Mouse (Mus musculus) mouse embryonic stem cell (cell line): Measurements from ENCODE around the gene Cmtm5.
"Not testable (repeated sequence)": the region's sequence is repeated elsewhere in the genome, so short reads cannot be mapped to it uniquely, and the experiment has no call there.

Source experiments
- in situ Hi-C, 2 experiments: fragments of 300-500 bp; cut with MboI; formaldehyde crosslinking; loops; 1 replicate in 1 of 2; 3 replicates in 1 of 2; pipeline ENCODE4 v1.14.3; 2019 to 2020; ENCODE audit warnings: low sequenced_read_pairs in 2 of 2, low pct_unique_long_range_greater_than_20kb in 1 of 2, mixed read lengths in 1 of 2; ENCODE audit not compliant: unreplicated experiment in 1 of 2

The Cmtm5 gene

GRCm38 (mm10) chr14:54951587-54951986, 15.5 kb downstream of the Cmtm5 start:
- in situ Hi-C loops, result no loop called here

GRCm38 (mm10) chr14:54953664-54954206, 17.7 kb downstream of the Cmtm5 start:
- in situ Hi-C loops, result no loop called here

GRCm38 (mm10) chr14:54954474-54954873, 18.4 kb downstream of the Cmtm5 start:
- in situ Hi-C loops, result no loop called here

GRCm38 (mm10) chr14:54955481-54955880, 19.4 kb downstream of the Cmtm5 start:
- in situ Hi-C loops, result no loop called here

GRCm38 (mm10) chr14:54956533-54956932, 20.5 kb downstream of the Cmtm5 start:
- in situ Hi-C loops, result no loop called here

GRCm38 (mm10) chr14:54958503-54958902, 22.4 kb downstream of the Cmtm5 start:
- in situ Hi-C loops, result no loop called here

- in situ Hi-C loops, result no loop called here
These were observed 23.1 kb downstream of the Cmtm5 start for GRCm38 (mm10) chr14:54959197-54959596.

GRCm38 (mm10) chr14:54959853-54960613, 24.0 kb downstream of the Cmtm5 start:
- in situ Hi-C loops, result not testable (repeated sequence)

GRCm38 (mm10) chr14:54960769-54961168, 24.7 kb downstream of the Cmtm5 start:
- in situ Hi-C loops, result no loop called here

GRCm38 (mm10) chr14:54961487-54961886, 25.4 kb downstream of the Cmtm5 start:
- in situ Hi-C loops, result no loop called here

- in situ Hi-C loops, result no loop called here
These were observed 26.7 kb downstream of the Cmtm5 start for GRCm38 (mm10) chr14:54962714-54963113.

GRCm38 (mm10) chr14:54963727-54964126, 27.7 kb downstream of the Cmtm5 start:
- in situ Hi-C loops, result no loop called here

GRCm38 (mm10) chr14:54965044-54965443, 29.0 kb downstream of the Cmtm5 start:
- in situ Hi-C loops, result no loop called here

GRCm38 (mm10) chr14:54965631-54966030, 29.6 kb downstream of the Cmtm5 start:
- in situ Hi-C loops, result no loop called here

GRCm38 (mm10) chr14:54966320-54966977, 30.4 kb downstream of the Cmtm5 start, which contains the start of gene Myh6:
Myh6 (minus strand) TSS chr14:54966927.
- in situ Hi-C loops, result no loop called here

- in situ Hi-C loops, result no loop called here
These were observed 31.8 kb downstream of the Cmtm5 start for GRCm38 (mm10) chr14:54967874-54968273.

GRCm38 (mm10) chr14:54968344-54968743, 32.3 kb downstream of the Cmtm5 start:
- in situ Hi-C loops, result no loop called here

- in situ Hi-C loops, result not testable (repeated sequence)
These were observed 36.7 kb downstream of the Cmtm5 start for GRCm38 (mm10) chr14:54972786-54973185.

GRCm38 (mm10) chr14:54974068-54974791, 38.2 kb downstream of the Cmtm5 start:
- in situ Hi-C loops, result no loop called here
